Mouse (Mus musculus) lung, postnatal 0 days (tissue): ENCODE measurements around the gene Slc2a6.

Source experiments
- CTCF ChIP-seq: IDR thresholded peaks from 2 replicates; pipeline ENCODE4 v1.5.1; 2016; ENCODE audit warnings: antibody characterized with exemption, mild to moderate bottlenecking
- EP300 ChIP-seq: IDR thresholded peaks from 2 replicates; pipeline ENCODE4 v1.6.1; 2016; ENCODE audit warnings: antibody characterized with exemption, mild to moderate bottlenecking, control low read depth

GRCm38 (mm10) chr2:27007701-27008100 lies 20.1 kb downstream of the Slc2a6 start:
- TF ChIP-seq CTCF (no peak), EP300 (no peak)
